Mouse (Mus musculus): Measurements from ENCODE around the gene Zic4. TPM values are rescaled to one million over a fixed set of nuclear protein-coding genes. Genes with fewer than 3 reads are reported as not detected.

The Zic4 gene
- polyA plus RNA-seq, 1 experiment from 2014 or later, result not detected

DNA sequence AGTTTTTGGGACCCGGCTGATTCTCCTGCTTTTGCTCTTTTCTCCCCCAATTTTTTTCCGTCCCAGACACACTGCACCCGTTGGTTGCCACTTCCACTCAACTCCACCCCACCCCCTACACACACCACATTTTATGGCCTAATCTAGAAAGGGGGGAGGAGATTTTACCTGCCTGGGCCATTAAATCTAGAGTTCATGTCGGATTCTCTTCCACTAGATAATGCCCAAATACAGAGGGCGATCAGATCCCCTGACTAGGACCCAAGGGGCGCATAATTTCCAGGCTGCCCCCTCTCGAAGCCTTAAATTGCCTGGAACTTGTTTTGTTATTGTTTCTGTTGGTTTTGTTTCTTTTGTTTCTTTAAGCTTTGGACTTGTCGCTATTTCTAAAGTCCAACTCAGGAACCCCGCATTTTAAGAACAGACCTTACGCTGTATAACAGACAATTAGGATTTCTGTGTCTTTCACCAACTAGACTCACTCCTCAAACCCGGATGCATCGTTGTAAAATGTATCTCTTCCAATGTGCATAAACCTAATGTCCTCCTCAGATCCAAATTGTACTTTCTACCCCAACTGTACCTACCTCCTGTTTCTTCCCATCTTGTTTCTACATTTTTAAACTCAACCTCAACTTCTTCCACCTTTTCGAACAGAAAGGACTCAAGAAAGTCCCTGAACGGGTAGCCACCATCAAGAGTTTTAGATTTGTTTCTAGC is 958 bp downstream of the Zic4 start:
- Histone ChIP-seq H3K36me3 (ENCODE audit: control insufficient read depth, insufficient read depth, low read length) (no peaks in the 10 kb centered on the region), H3K27me3 (replicated peaks; ENCODE audit: control insufficient read depth, insufficient read depth, low read length) (peaks cover 68% of the 10 kb centered on the region), H3K4me2 (ENCODE audit: low read depth, low read length) (no peak overlapping the region), H3K9me3 (ENCODE audit: control insufficient read depth, low read length) (no peaks in the 10 kb centered on the region), H3K27ac (ENCODE audit: low read length) (no peak overlapping the region), H3K9ac (ENCODE audit: low read depth, low read length) (no peak overlapping the region), H3K4me3 (ENCODE audit: low read length) (no peak overlapping the region), H3K4me1 (ENCODE audit: control insufficient read depth, insufficient read depth, low read length) (peaks cover 15% of the 10 kb centered on the region)
- ATAC-seq, result no peak
- WGBS, result 4% methylated on average over 14 of the region's 14 CpGs

DNA sequence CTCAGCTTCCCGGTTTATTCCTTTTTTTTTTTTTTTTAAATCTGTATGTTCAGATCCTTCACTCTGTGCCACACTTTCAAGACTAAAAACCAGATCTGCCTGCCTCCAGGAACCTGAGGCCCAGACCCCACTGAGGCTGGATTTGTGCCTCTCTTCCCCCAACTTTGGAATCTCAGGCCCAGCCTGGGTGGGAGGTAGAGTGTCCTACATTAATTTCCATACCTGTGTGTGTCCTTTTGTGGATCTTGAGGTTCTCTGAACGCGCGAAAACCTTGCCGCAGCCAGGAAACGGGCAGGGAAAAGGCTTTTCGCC is 1.6 kb downstream of the Zic4 start:
- Histone ChIP-seq H3K9me3 (ENCODE audit: control insufficient read depth, low read length) (no peaks in the 10 kb centered on the region), H3K36me3 (ENCODE audit: control insufficient read depth, insufficient read depth, low read length) (no peaks in the 10 kb centered on the region), H3K4me1 (ENCODE audit: control insufficient read depth, insufficient read depth, low read length) (peaks cover 15% of the 10 kb centered on the region), H3K4me2 (ENCODE audit: low read depth, low read length) (no peak overlapping the region), H3K4me3 (ENCODE audit: low read length) (no peak overlapping the region), H3K27ac (ENCODE audit: low read length) (no peak overlapping the region), H3K27me3 (replicated peaks; ENCODE audit: control insufficient read depth, insufficient read depth, low read length) (peaks cover 73% of the 10 kb centered on the region), H3K9ac (ENCODE audit: low read depth, low read length) (no peak overlapping the region)
- no peak for ATAC-seq
- WGBS, result 2% methylated on average over 7 of the region's 7 CpGs

DNA sequence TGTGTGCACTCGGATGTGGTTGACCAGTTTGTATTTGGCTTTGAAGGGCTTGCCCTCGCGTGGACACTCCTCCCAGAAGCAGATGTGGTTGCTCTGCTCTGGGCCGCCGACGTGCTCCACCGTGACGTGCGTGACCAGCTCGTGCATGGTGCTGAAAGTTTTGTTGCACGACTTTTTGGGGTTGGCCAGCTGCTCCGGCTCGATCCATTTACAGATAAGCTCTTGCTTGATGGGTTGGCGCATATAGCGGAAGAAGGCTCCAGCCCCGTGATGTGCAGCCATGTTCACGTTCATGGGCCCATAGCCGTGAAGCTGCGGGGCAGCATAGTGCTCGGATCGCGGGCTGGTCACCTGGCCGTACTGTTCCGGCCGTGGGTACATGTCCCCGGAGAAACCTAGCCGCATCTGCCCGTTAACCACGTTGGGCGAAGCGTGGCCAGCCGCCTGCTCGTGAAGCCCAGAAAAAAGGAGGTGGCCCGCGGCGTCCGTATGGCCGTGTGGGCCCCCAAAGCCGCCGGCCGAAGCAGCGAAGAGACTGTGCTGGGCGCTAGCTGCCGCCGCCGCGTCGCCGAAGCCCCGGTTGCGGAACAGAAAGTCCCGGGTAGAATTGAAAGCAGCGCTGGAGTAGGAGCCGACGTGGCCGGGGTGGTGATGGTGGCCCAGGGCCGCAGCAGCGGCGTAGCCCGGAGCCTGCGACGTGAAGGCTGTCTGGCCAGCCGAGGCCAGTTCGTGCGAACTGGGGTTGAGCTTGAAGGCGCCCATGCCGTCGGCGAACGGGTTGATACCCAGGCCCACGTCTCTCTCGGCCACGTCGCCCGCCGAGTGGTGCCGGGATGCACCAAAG is 2.1 kb downstream of the Zic4 start:
- Histone ChIP-seq H3K9me3 (ENCODE audit: control insufficient read depth, low read length) (no peaks in the 10 kb centered on the region), H3K36me3 (ENCODE audit: control insufficient read depth, insufficient read depth, low read length) (no peaks in the 10 kb centered on the region), H3K27ac (ENCODE audit: low read length) (no peak overlapping the region), H3K4me1 (ENCODE audit: control insufficient read depth, insufficient read depth, low read length) (peaks cover 15% of the 10 kb centered on the region), H3K4me2 (ENCODE audit: low read depth, low read length) (peak overlapping the region; percentile 45), H3K27me3 (replicated peaks; ENCODE audit: control insufficient read depth, insufficient read depth, low read length) (peaks cover 77% of the 10 kb centered on the region), H3K9ac (ENCODE audit: low read depth, low read length) (no peak overlapping the region), H3K4me3 (ENCODE audit: low read length) (peak overlapping the region; percentile 39)
- WGBS, result under 1% methylated on average over 77 of the region's 77 CpGs
- peak; percentile 30 for ATAC-seq

- peak; percentile 64 for ATAC-seq
- Histone ChIP-seq H3K4me2 (ENCODE audit: low read depth, low read length) (peak overlapping the region; percentile 45; the same call in 1 of the 2 replicates), H3K4me1 (ENCODE audit: control insufficient read depth, insufficient read depth, low read length) (peaks cover 15% of the 10 kb centered on the region), H3K27me3 (replicated peaks; ENCODE audit: control insufficient read depth, insufficient read depth, low read length) (peaks cover 80% of the 10 kb centered on the region), H3K27ac (ENCODE audit: low read length) (no peak overlapping the region), H3K4me3 (ENCODE audit: low read length) (peak overlapping the region; percentile 39), H3K36me3 (ENCODE audit: control insufficient read depth, insufficient read depth, low read length) (no peaks in the 10 kb centered on the region), H3K9ac (ENCODE audit: low read depth, low read length) (no peak overlapping the region), H3K9me3 (ENCODE audit: control insufficient read depth, low read length) (no peaks in the 10 kb centered on the region)
- under 1% methylated on average over 39 of the region's 42 CpGs for WGBS
Observed at GRCm38 (mm10) chr9:91364971-91365501, 2.8 kb downstream of the Zic4 start.

DNA sequence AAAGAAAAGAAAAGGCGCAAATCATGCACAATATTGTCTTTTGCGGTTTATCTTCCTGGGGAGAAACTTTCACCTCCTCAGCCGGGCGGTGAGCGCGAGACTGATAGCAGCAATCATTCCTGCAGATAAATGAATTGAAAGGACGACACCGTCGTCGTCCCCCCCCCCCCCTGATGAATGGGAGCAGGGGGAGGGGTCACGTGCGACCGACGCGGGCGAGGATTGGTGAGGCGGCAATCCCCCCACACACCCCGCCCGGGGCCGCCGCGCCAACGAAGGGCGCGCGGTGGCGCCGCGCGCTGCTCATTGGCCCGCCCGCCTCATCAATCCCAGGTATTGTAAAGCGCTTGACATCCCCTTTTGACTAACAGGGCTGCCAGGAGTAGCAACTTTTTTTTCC is 3.5 kb downstream of the Zic4 start, which contains the start of gene Zic1:
Gene Zic1 (minus strand): TSS at position 147 of the 400 bp plus-strand sequence.
- peak within 1 kb of the TSS; percentile 45 for H3K4me2 ChIP-seq (ENCODE audit: low read depth, low read length)
- WGBS, result 0% methylated on average over 31 of the region's 33 CpGs
- no peaks in the 10 kb centered on the region for H3K9me3 ChIP-seq (ENCODE audit: control insufficient read depth, low read length)
- H3K36me3 ChIP-seq (ENCODE audit: control insufficient read depth, insufficient read depth, low read length), result no peaks in the 10 kb centered on the region
- H3K9ac ChIP-seq (ENCODE audit: low read depth, low read length), result no peak within 1 kb of the TSS
- H3K27me3 ChIP-seq (replicated peaks; ENCODE audit: control insufficient read depth, insufficient read depth, low read length), result peaks cover 84% of the 10 kb centered on the region
- peaks cover 15% of the 10 kb centered on the region for H3K4me1 ChIP-seq (ENCODE audit: control insufficient read depth, insufficient read depth, low read length)
- ATAC-seq, result no peak
- H3K27ac ChIP-seq (ENCODE audit: low read length), result no peak within 1 kb of the TSS
- H3K4me3 ChIP-seq (ENCODE audit: low read length), result peak within 1 kb of the TSS; percentile 39

- Histone ChIP-seq H3K4me1 (ENCODE audit: control insufficient read depth, insufficient read depth, low read length) (peaks cover 15% of the 10 kb centered on the region), H3K36me3 (ENCODE audit: control insufficient read depth, insufficient read depth, low read length) (no peaks in the 10 kb centered on the region), H3K9ac (ENCODE audit: low read depth, low read length) (no peak overlapping the region), H3K27ac (ENCODE audit: low read length) (no peak overlapping the region), H3K4me3 (ENCODE audit: low read length) (no peak overlapping the region), H3K4me2 (ENCODE audit: low read depth, low read length) (no peak overlapping the region), H3K27me3 (replicated peaks; ENCODE audit: control insufficient read depth, insufficient read depth, low read length) (peaks cover 85% of the 10 kb centered on the region), H3K9me3 (ENCODE audit: control insufficient read depth, low read length) (no peaks in the 10 kb centered on the region)
- 1% methylated on average over 18 of the region's 18 CpGs for WGBS
- ATAC-seq, result no peak
Observed at GRCm38 (mm10) chr9:91366226-91366998, 4.2 kb downstream of the Zic4 start.

DNA sequence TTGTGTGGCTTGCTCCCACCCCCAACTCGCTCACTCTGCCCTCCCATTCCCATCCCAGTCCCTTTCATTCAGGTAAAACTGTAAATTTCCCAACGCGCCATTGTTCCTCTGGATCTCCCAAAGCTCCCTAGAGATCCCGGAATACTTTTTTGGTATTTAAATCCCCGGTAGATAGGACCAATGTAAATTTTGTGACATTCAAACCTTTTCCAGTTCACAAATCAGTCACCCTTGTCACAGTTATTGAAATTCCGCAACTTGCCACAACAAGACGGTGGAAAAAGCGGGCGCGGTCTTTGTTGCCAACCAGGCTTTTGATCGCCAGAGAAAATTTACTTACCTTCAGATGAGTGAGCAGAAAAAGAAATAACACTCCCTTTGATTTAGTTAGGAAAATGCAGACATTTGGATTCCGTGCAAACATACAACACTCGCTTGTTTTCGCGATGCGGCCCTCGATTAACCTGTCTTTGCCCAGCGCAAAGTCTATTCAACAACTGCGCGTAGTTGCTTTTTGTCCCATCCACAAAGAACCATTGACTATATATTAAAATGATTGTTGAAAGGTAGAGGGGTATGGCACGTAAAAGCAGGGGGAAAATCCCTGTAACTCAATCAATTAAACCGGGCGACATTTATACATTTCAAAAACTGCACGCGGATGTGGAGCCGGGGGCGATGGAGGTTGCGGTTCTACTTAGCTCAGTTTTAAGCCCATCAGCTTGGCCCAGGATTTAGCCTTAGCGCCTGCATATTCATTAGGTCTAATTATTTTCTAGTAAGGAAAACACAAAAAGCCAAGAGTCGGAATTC is 5.0 kb downstream of the Zic4 start:
- no peak overlapping the region for H3K27ac ChIP-seq (ENCODE audit: low read length)
- H3K9ac ChIP-seq (ENCODE audit: low read depth, low read length), result no peak overlapping the region
- H3K36me3 ChIP-seq (ENCODE audit: control insufficient read depth, insufficient read depth, low read length), result no peaks in the 10 kb centered on the region
- WGBS, result 2% methylated on average over 30 of the region's 30 CpGs
- H3K4me2 ChIP-seq (ENCODE audit: low read depth, low read length), result no peak overlapping the region
- H3K9me3 ChIP-seq (ENCODE audit: control insufficient read depth, low read length), result no peaks in the 10 kb centered on the region
- peaks cover 84% of the 10 kb centered on the region for H3K27me3 ChIP-seq (replicated peaks; ENCODE audit: control insufficient read depth, insufficient read depth, low read length)
- no peak for ATAC-seq
- H3K4me1 ChIP-seq (ENCODE audit: control insufficient read depth, insufficient read depth, low read length), result peaks cover 12% of the 10 kb centered on the region
- H3K4me3 ChIP-seq (ENCODE audit: low read length), result no peak overlapping the region

GRCm38 (mm10) chr9:91368150-91368549 is 5.9 kb downstream of the Zic4 start:
- Histone ChIP-seq H3K27ac (ENCODE audit: low read length) (no peak overlapping the region), H3K4me3 (ENCODE audit: low read length) (no peak overlapping the region), H3K4me2 (ENCODE audit: low read depth, low read length) (no peak overlapping the region), H3K9me3 (ENCODE audit: control insufficient read depth, low read length) (no peaks in the 10 kb centered on the region), H3K36me3 (ENCODE audit: control insufficient read depth, insufficient read depth, low read length) (no peaks in the 10 kb centered on the region), H3K27me3 (replicated peaks; ENCODE audit: control insufficient read depth, insufficient read depth, low read length) (peaks cover 83% of the 10 kb centered on the region), H3K9ac (ENCODE audit: low read depth, low read length) (no peak overlapping the region), H3K4me1 (ENCODE audit: control insufficient read depth, insufficient read depth, low read length) (peaks cover 10% of the 10 kb centered on the region)
- 3% methylated on average over 3 of the region's 3 CpGs for WGBS
- no peak for ATAC-seq
